Mouse (Mus musculus) retina, adult 2 months (tissue): Measurements from ENCODE around the gene Olfr125.

Experiments
- DNase-seq: peaks from one replicate; pipeline ENCODE4 v3.0.0-alpha.2; 2012; ENCODE audit warnings: low read depth, low spot score

Olfr125 gene

GRCm38 (mm10) chr17:37832649-37833048 is at the start of gene Olfr125:
Olfr125 (plus strand) TSS chr17:37832949.
- no peak for DNase-seq

GRCm38 (mm10) chr17:37793229-37793628 is 39.5 kb upstream of the Olfr125 start, which contains the start of gene Olfr123:
Olfr123 (plus strand) TSS chr17:37793529.
- no peak for DNase-seq

- no peak for DNase-seq
These were observed 33.2 kb upstream of the Olfr125 start, which contains the start of gene Olfr124 for GRCm38 (mm10) chr17:37799588-37799987. Olfr124 (plus strand) TSS chr17:37799888.

GRCm38 (mm10) chr17:37847183-37847582 is 14.4 kb downstream of the Olfr125 start, which contains the start of gene Olfr126:
Olfr126 (plus strand) TSS chr17:37847483.
- no peak for DNase-seq

- DNase-seq: no peak
These were observed 31.2 kb downstream of the Olfr125 start for GRCm38 (mm10) chr17:37863901-37864300.

- no peak for DNase-seq
These were observed 37.0 kb downstream of the Olfr125 start for GRCm38 (mm10) chr17:37869676-37870205.

GRCm38 (mm10) chr17:37873830-37874229 is 41.1 kb downstream of the Olfr125 start:
- DNase-seq: no peak
